Mouse (Mus musculus) lung, adult 2 months (tissue): Measurements from ENCODE around the gene Cept1.

ENCODE experiments used
- CTCF ChIP-seq: fragments of 200-500 bp; IDR thresholded peaks from 2 replicates; pipeline ENCODE4 v1.5.1; 2011; ENCODE audit warnings: mild to moderate bottlenecking, low read length, control low read depth; ENCODE audit not compliant: insufficient read depth
- POLR2A ChIP-seq: fragments of 200-500 bp; IDR thresholded peaks from 2 replicates; pipeline ENCODE4 v1.6.1; 2011; ENCODE audit warnings: low read depth, mild to moderate bottlenecking, control low read depth, low read length, borderline replicate concordance; ENCODE audit errors: extremely low read depth

GRCm38 (mm10) chr3:106474210-106474609 is 73.4 kb downstream of the Cept1 start:
- TF ChIP-seq CTCF, result no peak
- TF ChIP-seq POLR2A, result no peak
